Mouse (Mus musculus): Measurements from ENCODE around the gene B130006D01Rik.

B130006D01Rik gene

DNA sequence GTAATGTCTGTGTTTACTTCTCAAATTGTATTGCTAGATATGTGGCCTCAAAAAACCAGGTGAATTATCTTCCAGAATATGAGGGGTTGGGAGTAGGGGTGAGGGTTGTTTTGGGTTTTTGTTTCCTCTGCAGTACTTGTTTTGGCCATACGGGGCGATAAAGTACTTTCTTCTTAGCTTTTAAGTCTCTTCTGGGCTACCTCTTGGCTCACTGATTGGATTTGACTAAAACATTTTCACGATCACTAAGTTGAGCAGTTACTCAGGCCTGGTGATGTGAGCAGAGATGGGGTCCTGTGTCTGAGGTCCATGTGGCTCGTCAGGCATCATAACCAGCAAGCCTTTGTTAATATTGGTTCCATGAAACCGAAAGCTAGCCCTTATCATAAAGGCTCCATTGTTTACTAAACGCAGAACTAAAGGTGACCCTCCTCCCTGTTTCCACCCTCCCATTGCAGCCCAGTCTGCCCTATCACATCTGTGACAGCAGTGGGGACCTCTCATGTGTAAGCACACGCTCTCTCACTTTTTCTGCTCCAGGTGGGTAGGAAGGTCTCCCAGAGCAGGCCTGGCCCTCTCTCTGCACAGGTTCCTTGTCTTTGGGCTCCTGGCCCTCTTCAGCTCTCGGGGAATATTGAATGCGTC is 47.5 kb downstream of the B130006D01Rik start:
- DNase-seq (ENCODE audit: low spot score in 2 of 2): peak in 1 of 2 experiments; percentile 24

DNA sequence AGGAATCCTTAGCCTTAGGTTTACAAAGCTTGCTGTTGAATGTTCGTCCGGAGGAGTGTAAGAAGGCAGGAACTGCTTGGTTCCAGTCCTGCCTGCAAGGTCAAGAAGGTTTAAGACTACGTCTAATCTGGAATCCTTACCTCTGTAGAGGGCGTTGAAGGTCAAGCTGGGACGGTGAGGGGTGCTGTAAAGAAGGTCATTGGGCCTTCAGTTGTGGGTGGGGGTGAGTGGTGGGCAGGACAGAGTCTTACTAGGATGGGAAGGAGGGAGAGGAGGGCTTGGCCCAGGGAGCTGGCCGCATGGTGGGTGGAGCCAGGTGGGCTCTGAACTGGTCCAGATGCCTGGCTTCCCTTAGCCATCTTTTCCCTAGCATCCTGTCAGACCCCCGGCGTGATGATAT is 48.3 kb downstream of the B130006D01Rik start:
- DNase-seq (ENCODE audit: low spot score in 2 of 2): no peak

DNA sequence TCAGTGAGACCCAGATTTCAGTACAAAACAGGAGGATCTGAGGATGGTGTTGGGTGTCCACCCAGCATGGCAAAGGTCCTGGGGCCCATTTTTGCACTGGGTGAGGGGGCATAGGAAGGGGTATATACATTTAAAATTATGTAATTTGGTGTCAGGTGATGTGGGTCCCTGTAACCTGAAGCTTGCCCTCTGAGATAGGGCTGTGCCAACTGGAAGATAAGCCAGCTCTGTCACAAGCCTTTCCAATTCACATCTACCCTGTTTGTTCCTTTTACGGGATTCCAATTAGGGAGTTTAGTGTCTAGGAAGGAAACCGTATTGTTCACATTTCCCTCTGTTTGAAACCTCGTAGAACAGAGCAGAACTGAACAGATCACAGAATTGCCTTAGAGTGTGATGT is 49.9 kb downstream of the B130006D01Rik start:
- no peak for DNase-seq (ENCODE audit: low spot score in 2 of 2)

Data from frontal cortex, postnatal 36 days (tissue).